Mouse (Mus musculus): ENCODE measurements around the gene Plppr3.

Plppr3 gene

DNA sequence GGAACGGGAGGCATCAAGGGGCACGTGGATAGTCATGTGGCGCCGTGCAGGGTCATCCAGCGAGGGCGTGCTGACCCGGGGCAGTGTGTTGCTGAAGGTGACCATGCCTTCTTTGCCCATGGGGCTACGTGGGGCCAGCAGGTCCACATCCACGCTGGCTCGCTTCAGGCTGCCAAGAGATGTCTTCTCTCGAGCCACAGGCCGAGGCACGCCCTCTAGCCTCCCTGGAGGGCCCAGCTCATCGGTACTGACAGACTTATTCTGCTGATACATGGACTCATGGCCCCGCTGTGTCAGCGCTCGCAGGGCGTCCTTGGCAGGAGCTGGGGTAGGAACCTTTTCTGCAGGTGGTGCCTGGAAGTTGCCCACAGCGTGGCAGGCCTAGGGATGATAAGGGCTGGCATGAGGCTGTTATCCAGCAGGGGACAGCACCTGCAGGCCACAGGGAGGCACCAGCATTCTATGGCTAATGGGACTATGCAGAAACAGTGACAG lies 8.6 kb downstream of the Plppr3 start:
- peak; percentile 44 to 47 for DNase-seq

DNA sequence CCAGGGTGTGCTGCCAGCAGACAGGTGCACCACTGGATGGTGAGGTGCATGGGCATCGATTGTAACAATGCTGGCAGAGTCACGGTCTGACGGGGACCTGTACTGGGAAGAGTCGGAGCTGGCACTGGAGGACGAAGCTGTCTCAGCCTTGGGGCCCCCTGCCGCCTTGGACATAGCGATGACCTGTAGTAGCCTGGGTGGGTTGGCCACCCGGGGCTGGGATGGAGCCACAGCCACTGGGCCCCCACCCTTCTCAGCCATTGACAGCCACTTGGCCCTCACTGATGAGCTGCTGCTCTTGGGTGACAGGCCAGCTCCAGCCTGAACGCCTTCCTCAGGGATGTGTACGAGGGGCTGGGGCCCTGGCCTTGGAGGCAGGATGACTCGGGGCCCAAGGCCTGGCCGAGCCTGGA lies 9.2 kb downstream of the Plppr3 start:
- peak in 1 of 2 experiments; percentile 56 for DNase-seq

DNA sequence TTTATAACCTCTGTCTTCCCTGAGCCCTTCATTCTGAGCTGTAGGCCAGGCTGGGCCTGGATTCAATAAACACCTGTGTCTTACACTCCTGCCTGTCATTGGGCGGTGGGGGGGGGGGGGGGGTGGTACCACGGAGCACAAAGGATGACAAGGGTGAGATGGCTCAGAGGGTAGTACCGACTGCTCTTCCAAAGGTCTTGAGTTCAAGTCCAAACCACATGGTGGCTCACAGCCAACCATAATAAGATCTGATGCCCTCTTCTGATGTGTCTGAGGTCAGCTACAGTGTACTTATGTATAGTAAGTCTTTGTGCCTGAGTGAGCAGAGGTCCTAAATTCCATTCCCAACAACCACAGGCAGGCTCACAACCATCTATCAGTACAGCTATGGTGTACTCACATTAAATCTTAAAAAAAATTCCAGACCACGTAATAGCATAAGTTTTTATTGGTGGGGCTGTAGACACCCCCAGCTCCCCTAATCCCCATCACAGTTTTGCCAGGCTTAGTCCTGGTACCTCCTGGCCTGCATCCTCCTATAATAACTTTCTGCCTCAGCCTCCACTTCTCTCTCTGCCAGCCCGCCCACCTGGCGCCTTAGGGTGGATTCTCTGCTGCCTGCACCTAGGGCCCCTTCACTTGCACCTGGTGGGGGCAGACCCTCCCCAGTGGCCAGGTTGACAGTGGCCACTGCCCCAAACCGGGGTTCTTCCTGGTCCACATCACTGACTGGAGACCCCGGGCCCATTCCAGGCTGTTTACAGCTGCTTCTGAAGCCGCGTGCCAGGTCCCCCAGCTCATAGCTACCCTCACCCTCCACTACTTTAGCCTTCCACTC lies 9.9 kb downstream of the Plppr3 start:
- peak; percentile 34 to 61 for DNase-seq

DNA sequence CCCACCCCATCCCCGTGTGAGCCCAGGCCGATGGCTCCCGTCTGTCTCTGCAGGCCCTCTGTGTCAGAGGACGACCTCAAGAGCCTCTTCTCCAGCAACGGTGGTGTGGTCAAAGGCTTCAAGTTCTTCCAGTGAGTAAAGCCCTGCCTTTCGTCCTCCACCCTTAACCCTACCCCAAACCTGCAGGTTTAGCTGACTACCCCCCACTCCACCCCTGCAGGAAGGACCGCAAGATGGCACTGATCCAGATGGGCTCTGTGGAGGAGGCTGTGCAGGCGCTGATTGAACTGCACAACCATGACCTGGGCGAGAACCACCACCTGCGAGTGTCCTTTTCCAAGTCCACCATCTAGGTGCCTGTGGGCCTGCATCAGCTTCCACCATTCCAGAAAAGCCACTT lies 11.5 kb downstream of the Plppr3 start:
- peak; percentile 66 to 71 for DNase-seq

DNA sequence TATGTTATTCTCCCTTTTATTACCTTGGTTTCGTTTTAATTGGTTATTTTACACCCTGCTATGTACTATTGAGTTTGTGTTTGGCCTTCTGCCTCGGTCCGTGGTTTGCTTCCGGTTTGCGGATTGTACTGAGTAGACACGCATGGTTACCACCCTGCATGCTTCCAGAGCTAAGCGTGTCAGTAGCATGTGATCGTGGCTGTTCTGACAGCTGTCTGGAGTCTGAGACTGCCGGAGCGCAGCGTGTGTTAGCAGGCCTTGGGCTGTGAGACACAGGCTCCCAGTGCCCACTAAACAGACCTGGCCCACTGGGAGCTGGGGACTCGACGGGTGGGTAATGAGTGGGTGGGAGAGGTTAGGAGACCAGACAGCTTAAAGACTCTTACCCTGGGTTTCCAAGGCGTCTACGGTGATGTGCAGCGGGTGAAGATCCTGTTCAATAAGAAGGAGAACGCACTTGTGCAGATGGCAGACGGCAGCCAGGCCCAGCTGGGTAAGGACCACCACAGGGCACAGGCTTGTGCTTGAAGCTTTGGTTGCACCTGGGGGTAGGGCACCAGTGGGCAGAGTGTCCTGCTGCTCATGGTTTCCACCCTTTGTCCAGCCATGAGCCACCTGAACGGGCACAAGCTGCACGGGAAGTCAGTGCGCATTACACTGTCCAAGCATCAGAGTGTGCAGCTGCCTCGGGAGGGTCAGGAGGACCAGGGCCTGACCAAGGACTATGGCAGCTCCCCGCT lies 12.2 kb downstream of the Plppr3 start:
- DNase-seq: peak; percentile 50 to 55

DNA sequence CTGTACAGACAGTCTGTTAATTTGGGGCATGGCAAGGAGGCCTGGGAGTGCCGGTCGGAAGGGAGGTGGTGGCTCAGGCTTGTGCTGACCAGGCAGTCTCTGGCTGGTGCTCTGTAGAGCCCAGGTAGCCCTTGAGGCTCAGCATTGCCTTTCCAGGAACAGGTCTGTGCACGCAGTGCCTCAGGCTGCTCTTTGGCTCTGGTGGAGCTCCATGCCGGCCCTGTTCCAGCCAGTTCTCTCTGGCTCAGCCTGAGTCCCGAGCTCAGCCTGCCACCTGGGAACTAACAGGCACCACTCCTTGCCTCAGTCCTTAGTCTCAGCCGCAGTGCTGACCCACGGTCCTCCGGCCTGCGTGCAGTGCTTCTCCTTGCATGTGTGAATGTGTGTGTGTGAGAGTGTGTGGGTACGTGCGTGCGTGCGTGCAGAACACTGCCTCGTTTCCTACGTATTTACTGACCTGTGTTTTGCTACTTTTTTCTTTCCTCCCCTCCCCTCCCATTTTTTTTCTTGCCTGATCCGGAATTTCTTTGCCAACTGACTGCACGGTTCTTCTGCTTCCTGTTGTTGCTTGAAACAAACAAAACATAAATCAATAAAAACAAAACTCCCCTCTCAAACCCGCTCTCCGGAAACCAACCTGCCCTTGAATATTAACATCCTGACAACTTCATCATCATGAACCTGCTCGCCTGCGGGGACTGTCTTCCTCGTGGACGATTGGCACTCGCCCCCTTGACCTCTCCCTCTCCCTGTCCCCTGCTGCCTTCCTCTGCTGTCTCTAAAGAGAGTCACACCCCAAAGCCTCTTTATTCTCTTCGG lies 13.0 kb downstream of the Plppr3 start:
- peak; percentile 74 to 75 for DNase-seq

DNA sequence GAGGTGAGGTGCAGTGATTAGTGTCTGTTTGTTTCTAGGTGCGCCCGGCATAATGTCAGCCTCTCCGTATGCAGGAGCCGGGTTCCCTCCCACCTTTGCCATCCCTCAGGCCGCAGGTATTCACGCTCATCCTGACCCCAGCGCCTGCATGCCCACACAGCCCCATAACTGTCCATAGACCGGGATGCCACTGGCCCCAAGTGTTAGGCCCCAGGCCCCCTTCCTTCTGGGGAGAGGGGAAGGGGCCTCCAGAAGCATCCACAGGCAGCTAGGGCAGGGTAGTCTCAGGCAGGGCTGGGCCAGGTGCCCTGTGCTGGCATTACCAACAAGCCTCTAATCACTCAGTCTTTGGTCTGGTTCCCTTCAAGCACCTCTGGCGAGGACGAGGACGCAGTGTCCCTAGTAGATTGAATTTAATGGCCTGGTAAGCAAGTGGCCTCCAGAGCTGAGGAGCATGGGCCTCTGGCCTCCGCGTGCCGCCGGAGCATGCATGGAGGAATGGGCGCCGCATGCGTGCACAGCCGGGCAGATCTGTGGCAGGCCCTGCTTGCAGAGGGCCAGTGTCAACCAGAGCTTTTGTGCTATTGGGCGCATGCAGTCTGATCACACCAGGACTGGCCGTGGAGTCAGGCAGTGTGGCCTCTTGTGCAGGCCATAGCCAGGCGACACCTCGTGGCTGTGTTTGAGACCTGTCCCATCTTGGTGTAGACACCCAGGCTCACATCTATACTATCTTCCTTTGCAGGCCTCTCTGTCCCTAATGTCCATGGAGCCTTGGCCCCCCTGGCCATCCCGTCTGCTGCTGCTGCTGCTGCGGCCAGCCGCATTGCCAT lies 14.1 kb downstream of the Plppr3 start:
- DNase-seq: no peak

DNA sequence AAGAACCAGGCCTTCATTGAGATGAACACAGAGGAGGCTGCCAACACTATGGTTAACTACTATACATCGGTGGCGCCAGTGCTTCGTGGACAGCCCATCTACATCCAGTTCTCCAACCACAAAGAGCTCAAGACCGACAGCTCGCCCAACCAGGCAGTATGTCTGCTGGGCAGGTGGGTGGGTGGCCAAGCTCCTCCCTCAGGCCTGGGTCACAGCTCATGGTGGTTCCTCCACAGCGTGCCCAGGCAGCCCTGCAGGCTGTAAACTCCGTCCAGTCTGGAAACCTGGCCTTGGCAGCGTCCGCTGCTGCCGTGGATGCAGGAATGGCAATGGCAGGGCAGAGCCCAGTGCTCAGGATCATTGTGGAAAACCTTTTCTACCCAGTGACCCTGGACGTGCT lies 15.3 kb downstream of the Plppr3 start:
- peak; percentile 56 to 66 for DNase-seq

DNA sequence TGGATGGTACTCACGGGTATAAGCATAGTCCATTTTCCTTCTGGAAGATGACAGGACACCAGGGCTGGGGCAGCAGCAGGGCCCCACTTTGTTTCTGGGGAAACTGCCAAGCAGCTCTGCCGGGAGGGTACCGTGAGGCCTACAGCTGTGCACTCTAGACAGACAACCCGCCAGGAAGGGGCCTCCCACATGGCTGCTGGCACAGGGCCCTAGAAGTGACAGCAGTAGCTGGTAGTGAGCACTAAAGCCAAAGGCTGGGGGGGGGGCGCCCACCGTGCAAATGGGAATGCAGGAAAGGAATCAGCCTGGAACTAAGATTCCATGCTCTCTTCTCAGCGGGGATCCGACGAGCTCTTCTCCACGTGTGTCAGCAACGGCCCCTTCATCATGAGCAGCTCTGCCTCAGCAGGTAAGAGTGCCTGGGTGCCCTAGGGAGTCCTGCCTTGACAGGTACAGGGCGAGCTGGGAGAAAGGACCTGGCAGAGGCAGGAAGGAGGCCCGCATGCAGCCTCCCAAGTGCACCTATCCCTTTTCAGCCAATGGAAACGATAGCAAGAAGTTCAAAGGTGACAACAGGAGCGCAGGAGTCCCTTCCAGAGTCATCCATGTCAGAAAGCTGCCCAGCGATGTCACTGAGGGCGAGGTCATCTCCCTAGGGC lies 15.9 kb downstream of the Plppr3 start:
- DNase-seq: peak; percentile 86 to 94

DNA sequence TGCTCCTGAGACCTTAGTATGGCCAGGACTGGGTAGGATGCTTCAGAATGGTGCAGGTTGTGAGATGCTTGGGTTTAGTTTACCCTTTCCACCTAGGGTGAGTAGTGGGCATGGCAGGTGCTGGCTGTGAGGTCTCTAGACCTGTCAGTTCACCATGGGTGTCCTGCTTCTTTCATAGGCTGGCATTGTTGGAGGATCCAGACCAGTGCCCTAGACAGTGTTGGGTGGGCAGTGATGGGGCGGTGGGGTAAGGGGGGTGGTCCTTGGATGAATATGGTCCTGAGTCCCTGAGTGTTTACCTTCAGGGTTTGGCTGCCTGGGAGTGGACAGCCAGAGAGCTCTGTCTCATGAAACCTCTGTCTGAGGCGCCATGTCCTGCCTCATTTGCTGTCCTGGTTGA lies 16.5 kb downstream of the Plppr3 start:
- DNase-seq: peak in 1 of 2 experiments; percentile 28

DNA sequence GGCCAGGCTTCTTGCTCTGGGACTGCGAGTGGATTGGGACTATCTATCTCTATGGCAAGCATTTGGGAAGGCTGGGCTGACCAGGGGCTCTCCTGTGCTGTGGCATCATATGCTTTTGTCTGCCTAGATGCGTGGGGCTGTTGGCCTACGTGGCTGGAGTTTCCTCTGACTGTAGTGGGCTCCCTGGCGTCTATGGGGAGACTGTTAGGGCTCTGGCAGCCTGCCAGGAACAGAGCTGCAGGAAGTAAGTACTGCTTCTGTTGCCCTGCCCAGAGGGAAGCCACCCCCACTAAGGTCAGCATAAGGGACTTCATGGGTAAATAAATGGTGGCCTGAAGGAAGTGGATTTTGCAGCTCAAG lies 17.0 kb downstream of the Plppr3 start:
- peak; percentile 67 to 71 for DNase-seq

DNA sequence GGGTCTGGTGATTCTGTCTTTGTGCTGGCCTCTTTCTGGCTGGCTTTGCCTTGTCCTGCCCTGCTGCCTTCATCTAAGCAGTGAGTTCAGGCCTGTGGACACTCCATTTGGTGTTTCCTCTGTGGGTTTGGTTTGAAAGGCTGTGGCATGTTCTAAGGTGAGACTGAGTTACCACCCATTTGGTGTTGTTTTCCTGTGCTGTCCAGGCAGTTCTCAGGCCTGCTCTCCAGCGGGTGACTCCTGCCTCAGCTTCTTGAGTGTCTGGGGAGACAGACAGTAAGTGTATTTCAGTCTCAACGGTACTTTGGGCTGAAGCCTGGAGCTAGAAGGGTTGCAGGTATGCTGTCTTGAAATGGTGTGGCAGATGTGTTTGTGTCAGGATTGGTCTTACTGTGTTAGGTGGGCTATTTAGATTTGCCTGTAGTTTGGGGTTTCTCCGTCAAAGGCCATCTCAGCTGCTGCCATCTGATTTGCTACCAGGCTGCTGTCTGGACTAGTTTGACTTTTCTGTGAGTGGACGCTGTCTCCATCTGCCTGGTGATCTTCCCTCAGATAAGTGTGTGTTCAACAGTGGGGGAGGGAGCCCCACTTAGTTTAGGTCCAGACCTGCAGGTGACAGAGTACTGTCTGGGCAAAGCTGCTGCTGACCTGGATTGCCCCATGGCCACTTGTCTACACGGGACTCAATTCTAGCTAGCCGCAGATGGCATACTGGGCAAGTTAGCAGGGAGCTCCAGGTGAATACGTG lies 17.6 kb downstream of the Plppr3 start:
- DNase-seq: no peak

DNA sequence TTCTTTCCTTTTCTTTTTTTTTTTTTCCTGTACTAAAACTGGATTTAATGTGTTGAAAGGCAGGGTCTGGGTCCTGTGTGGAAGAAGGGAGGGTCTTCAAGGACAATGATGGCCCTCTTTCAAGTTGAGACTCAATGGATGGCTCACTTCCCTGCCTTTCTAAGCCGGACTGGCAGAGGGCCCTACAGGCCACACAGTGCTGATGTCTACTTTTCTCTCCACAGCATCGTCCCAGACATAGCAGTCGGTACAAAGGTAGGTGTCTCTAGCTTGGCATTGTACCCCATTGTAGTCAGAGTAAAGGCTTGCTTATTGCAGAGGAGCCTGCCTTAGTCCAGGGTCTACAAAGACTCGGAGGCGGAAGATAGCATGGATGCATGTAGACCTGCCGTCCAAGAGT lies 18.2 kb downstream of the Plppr3 start:
- peak; percentile 54 for DNase-seq

DNA sequence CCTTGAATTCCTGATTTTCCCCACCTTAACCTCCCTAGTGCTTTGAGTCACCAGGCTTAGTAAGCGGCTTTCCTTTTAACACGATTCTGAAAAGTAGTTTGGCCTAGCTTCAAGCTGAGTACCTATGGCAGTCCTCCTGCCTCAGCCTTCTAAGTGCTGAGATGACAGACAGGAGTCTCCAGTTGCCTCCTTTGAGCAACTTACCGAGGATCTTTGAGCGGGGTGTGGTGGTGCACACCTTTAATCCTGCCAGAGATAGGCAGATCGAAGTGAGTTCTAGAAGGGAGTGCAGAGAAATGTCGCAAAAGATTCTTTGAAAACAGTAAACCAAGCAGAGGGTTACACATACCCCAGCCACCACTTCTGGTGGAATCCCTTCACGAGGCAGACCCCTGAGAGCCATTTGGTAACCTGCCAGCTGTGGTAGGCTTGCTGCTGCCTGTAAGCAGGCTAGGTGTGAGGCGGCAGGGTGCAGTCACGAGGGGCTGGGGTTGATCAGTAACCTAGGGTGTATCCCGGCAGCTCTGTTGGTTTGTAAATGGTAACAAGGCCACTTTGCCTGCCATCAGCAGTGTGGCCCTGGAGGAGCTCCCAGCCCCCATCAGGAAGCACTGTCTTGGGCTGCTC lies 18.8 kb downstream of the Plppr3 start:
- peak; percentile 69 to 71 for DNase-seq

DNA sequence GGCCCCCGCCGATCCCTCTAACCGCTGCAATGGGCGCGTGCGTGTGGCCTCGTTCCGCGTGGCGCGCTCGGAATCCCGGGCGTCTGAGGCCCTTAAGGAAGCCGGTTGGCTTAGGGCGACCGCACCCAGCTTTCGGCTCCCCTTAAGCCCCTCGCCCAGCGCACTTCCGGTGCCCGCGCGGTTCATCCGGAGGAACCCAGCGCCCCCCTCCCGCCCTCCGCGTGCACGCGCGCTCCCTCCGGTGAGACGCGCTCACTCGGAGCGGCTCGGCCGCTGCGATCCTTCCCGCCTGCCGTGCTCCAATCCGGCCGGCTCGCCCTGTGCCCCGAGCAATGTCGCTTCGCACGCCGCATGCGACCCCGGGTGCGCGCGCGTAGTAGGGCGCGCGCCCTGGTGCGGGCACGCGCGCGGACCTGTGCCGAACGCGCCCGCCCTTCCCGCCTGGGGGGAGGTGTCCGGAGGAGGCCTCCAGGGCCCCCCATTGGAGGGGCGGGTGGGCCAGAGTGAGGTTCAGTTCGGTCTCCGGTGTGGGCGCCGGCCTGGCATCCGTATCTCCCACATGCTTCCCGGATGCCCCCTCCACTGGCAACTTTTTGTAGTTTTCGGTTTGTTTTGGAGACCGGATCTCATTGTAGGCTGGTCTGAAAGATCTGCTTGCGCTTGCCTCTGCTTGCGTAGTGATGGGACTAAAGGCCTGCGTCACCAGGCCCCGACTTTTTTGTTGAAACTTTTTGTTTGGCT lies 19.5 kb downstream of the Plppr3 start:
- DNase-seq: peak; percentile 87 to 88

DNA sequence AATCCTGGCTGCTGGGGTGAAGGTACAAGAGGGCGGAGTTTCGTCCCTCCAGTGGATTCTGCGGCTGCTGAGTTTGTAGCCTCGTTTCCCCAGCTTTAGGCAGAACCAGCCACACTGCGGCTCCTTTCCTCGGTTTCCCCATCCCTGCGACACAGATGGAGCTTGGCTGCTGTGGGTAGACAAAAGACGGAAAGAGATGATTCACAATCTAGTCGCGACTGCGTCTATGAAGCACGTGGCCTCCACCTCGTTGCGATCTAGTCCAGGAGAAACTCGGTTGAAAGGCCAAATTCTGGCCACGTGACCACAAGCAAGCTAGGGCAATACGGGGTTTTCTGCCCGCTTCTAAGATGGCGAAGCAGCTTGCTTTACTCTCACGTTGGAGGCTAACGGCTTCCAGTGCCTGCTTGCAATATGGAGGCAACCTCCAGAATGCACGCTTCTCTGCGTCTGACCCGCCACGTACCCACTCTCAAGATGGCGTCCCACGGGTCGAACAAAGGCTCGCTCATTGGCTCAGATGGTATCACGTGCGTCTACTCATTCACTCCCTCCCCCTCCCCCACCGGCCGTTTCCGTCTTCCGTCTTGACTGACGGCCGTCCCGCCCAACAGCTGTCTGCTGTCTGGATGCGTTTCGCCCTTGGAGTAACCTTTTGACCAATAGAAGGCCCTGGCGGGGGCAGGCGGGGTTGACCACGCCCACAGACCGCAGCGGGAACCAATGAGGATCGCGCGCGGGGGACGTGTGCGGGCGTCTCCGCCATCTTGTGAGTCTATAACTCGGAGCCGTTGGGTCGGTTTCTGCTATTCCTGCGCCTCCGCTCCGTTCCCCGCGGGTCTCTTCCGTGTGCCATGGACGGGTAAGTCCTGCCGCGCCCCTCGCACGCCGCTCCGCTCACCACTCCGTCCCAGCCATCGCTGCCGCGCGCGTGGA lies 20.3 kb downstream of the Plppr3 start, which contains the start of gene Ptbp1:
TSS of gene Ptbp1 (plus strand) at position 568 of the 936 bp plus-strand sequence.
- peak; percentile 100 for DNase-seq

DNA sequence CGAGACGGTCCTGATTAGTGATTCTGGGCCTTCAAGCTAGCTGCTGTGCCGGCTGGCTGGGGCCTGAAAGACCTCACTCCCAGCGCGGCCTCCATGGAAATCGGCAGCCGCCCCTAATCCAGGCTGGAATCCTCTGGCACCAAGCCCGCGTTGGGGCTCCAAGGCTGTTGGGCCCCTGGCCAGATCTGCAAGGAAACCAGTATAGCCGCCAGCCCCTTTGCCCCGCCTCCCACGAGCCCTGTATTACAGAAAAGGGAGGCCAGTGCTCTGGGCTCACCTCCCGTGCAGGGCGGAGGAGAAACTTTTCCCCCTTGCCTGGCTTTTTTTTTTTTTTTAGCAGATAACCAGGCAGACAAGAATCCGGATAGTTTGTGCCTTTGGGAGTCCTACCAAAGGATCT lies 21.0 kb downstream of the Plppr3 start:
- peak; percentile 98 to 99 for DNase-seq

DNA sequence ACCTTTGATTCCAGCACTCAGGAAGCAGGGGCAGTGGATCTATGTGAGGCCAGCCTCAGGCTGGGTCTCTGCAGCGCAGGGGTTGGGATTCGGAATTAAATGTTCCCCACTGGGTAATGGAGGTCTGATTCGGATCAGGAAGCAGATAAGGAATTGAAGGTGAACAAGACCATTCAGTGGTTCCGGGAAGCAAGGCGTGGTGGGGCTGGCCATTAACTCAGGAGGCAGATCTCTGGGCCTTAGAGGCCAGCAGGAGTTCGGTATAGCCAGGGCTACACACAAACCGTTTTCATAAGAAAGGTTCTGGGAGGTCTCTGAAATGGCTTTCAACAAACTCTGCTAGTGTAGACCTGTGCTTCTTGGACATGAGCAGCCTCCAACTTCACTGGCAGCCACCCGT lies 21.6 kb downstream of the Plppr3 start:
- DNase-seq: peak in 1 of 2 experiments; percentile 45
